Mouse (Mus musculus) embryonic stem cell, embryonic (primary cell): Measurements from ENCODE around the gene Ism2.

Experiments used
- CTCF ChIA-PET, 4 experiments: fragments of 300-600 bp in 2 of 4; fragments of 350-600 bp in 2 of 4; sonication (Branson Sonifier 250); formaldehyde crosslinking; loops; one replicate each; lab custom pipeline; 2022; ENCODE audit warnings: inconsistent platforms in 2 of 4; lab: Charles Lee
- POLR2A ChIA-PET, 4 experiments: fragments of 300-600 bp in 2 of 4; fragments of 350-600 bp in 2 of 4; sonication (Branson Sonifier 250); formaldehyde crosslinking; loops; one replicate each; lab custom pipeline; 2022; ENCODE audit warnings: antibody characterized with exemption in 4 of 4, inconsistent platforms in 1 of 4; lab: Charles Lee

Gene Ism2

DNA sequence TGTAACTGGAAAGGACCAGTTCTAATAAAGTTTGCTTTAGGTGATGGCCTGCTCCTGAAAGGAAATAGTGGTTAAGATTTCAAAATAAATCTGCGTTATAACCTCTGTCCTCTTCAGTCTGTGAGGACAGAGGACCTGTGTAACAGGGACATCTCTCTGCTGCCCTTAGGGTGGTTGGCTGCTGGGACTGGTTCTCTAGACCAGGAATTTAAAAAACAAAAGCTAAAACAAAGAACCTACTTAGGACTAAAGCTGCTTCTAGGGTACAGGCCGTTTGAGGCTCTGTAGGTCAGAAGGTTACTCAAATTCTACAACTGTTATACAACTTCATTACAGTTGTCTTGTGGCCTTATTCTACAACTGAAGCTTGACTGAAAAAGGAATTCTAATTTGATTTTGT, 13.6 kb upstream of the Ism2 start:
- ChIA-PET CTCF (interaction anchor here in 3 of 4 experiments (0.5 to 1.5 kb wide), 4 partner anchors 20 to 541 kb away, joined by 3 to 6 read pairs (median 4); no protein-coding TSS in a partner anchor), POLR2A (interaction anchor here (0.5 to 23.1 kb wide), 44 partner anchors 8 to 812 kb away, joined by 3 to 389 read pairs (median 6); partner anchors contain the start of genes Ahsa1 (in 1 of the 4), Gstz1 (in 1 of the 4), Irf2bpl (in 1 of the 4) and Pomt2 (in 1 of the 4))

DNA sequence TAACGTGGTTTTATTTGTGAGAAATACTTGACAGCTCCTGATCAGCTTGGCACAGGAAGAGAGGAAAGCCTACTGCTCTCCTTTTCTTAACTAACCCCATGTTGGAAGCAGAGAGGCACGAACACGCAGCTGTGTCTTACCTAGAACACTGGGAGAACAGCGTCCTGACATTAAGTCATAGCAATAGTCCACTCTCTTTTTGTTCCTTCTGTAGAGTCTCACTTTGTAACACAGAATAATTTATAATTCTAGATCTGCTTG, 7.0 kb upstream of the Ism2 start:
- CTCF ChIA-PET, result interaction anchor here in 2 of 4 experiments (0.8 to 1.5 kb wide), 2 partner anchors 26 to 37 kb away, joined by 3 read pairs; no protein-coding TSS in a partner anchor
- POLR2A ChIA-PET, result interaction anchor here in 3 of 4 experiments (1.3 to 23.1 kb wide), 8 partner anchors 9 to 39 kb away, joined by 4 to 389 read pairs (median 78); no protein-coding TSS in a partner anchor

DNA sequence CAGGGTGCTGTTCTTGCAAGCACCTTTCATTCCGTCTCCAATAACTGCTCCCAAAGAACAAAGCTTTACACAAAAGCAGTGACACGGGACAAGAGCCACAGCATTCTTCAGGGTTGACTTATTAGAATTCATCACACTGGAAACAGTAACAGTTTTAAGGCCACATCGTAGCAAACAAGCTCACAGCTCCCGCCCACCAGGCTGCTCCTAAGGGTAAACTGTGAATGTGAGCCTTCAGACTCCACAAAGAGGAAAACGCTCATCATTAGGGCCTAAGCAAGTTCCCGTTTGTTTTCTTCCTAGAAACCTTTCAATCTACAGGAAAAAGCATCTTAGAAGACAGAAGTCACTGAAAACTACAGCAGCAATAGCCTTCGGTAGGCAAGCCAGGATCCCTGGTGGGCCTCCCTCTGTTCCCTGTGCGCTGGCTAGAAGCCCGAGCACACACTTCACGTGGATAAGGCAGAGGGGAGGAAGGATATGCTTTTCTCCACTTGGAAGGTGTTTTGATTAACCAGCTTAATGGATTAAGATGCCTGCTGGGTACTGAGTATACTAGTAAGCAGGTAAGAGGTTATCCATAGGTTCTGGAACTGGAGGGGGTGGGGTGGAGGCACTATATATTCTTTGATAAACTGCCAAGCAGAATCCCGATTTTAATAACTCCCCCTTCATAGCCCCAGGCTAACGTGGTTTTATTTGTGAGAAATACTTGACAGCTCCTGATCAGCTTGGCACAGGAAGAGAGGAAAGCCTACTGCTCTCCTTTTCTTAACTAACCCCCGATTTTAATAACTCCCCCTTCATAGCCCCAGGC, 6.5 kb upstream of the Ism2 start:
- CTCF ChIA-PET, result interaction anchor here in 2 of 4 experiments (0.8 to 1.5 kb wide), 2 partner anchors 26 to 36 kb away, joined by 3 read pairs; no protein-coding TSS in a partner anchor
- POLR2A ChIA-PET, result interaction anchor here (0.5 to 23.1 kb wide), 18 partner anchors 10 to 107 kb away, joined by 3 to 389 read pairs (median 4); partner anchors contain the start of genes Ahsa1 (in 1 of the 4) and Vipas39 (in 1 of the 4)

DNA sequence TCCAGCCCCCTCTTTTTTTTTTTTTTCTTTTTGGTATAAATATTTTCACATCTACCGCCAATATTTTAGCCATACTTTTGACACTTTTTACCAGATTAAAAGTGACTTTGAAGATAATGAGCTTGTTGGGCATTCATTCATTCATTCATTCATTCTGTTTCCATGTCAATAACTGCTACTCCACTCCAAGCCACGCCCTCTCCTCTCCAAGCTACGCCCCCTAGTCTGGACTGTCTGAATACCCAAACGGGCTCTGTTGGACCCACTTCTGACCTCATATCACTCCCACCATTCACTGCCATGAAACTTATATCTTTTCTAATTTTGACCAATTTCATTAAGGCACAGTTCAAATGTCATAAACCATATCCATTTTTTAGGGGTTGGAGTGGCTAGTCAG, 1.7 kb upstream of the Ism2 start:
- CTCF ChIA-PET, result interaction anchor here (0.6 to 1.7 kb wide), 7 partner anchors 11 to 832 kb away, joined by 3 to 6 read pairs (median 5); partner anchors contain the start of genes Ahsa1 (in 1 of the 4) and Vipas39 (in 1 of the 4)
- POLR2A ChIA-PET, result interaction anchor here (0.5 to 23.1 kb wide), 33 partner anchors 8 to 849 kb away, joined by 3 to 389 read pairs (median 6); partner anchors contain the start of genes Ahsa1 (in 2 of the 4), Sptlc2 (in 2 of the 4), Pomt2 (in 1 of the 4) and Vipas39 (in 1 of the 4)

DNA sequence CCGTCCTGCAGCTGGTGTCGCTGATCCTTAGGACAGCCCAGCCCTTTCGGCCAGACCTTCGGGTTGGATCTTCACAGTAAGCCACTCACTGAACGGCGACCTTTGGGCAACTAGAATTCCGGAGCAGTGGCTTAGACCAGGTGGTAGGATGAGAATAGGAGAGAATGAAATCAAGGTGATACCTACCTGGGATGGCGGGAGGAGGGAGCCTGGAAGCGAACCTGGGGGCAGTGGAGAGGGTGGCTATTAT, 861 bp upstream of the Ism2 start:
- POLR2A ChIA-PET, result interaction anchor here (0.6 to 23.1 kb wide), 31 partner anchors 8 to 127 kb away, joined by 3 to 389 read pairs (median 6); partner anchors contain the start of genes Ahsa1 (in 2 of the 4), Sptlc2 (in 2 of the 4) and Vipas39 (in 1 of the 4)
- CTCF ChIA-PET, result interaction anchor here in 3 of 4 experiments (0.6 to 1.7 kb wide), 6 partner anchors 12 to 34 kb away, joined by 3 to 6 read pairs (median 5); partner anchors contain the start of genes Ahsa1 (in 1 of the 3) and Vipas39 (in 1 of the 3)

DNA sequence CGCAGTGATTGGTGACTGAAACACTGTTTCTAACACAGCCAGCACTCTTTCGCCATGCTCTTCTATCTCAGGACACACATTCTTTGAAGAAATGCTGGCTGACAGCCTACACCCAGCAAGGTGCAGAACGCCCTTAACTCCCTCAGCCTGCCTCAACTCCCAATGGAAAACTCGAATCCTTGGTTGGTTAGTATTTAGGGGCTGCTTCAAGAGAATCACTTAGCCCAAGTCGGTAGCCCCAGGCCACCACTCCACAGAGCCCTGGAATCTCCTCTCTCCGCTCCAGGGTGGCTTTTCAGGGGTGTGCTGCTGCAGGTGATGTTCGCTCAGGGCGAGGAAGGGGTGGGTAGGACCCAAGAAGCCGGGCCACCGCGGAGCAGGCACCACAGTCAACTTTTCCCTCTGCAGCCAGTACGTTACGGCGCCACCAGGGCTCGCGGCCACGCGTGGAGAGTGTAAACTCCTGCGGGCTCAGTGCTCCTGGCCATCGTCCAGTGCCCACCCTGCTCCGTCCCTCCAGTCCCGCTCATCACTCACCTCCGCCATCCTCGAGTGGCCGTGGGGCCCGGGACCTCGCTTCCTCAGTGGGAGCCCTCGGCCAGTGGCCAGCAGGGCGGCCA, 358 bp downstream of the Ism2 start:
- ChIA-PET POLR2A (interaction anchor here in 3 of 4 experiments (0.7 to 12.6 kb wide), 9 partner anchors 10 to 32 kb away, joined by 3 to 209 read pairs (median 4); partner anchors contain the start of gene Ahsa1 (in 1 of the 3)), CTCF (interaction anchor here in 1 of 4 experiments (0.6 kb wide), 1 partner anchor 79 kb away, joined by 4 read pairs; no protein-coding TSS in a partner anchor)

DNA sequence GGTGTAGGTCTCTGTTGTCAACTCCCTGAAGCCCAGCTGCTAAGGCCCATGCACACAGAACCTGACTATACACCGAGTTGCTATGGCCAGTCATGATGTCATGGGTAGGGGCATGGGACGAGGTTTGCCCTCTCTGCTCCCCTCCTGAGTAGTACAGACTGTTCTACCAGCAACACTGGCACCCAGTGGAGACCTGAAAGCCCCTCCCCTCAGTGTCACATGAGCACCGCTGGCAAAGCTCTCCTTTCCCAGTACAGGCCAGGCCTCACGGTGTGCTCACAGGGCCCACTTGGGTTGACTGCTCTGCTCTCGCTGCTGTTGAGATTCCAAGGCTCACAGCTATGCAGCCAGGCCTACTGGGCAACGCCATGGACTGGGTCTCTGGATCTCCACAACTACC, 5.6 kb downstream of the Ism2 start:
- CTCF ChIA-PET, result interaction anchor here in 3 of 4 experiments (0.8 to 1.4 kb wide), 7 partner anchors 10 to 241 kb away, joined by 3 to 5 read pairs (median 3); no protein-coding TSS in a partner anchor
- POLR2A ChIA-PET, result interaction anchor here (0.5 to 12.6 kb wide), 22 partner anchors 10 to 341 kb away, joined by 3 to 209 read pairs (median 4); partner anchors contain the start of genes Gstz1 (in 1 of the 4) and Pomt2 (in 1 of the 4)

DNA sequence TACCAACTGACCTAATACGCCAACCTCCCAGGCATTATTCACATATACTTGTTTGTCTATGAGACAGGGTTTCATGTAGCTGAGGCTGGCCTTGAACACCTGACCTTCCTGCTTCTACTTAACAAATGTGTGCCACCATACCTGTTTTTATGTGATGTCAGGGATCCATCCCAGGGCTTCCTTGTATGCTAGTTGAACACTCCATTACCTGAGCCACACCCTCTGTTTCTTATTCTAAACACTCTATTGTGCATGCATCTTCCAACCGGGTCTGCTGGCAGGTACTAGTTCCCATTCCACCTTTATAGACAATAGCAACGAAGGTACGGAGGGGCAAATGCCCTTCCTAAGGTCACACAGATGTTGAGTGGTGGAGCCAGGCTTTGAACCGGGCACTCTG, 10.4 kb downstream of the Ism2 start:
- POLR2A ChIA-PET, result interaction anchor here in 3 of 4 experiments (0.6 to 12.6 kb wide), 21 partner anchors 9 to 488 kb away, joined by 3 to 209 read pairs (median 5); partner anchors contain the start of genes Ahsa1 (in 1 of the 3) and Vipas39 (in 1 of the 3)
- CTCF ChIA-PET, result no interaction called here

DNA sequence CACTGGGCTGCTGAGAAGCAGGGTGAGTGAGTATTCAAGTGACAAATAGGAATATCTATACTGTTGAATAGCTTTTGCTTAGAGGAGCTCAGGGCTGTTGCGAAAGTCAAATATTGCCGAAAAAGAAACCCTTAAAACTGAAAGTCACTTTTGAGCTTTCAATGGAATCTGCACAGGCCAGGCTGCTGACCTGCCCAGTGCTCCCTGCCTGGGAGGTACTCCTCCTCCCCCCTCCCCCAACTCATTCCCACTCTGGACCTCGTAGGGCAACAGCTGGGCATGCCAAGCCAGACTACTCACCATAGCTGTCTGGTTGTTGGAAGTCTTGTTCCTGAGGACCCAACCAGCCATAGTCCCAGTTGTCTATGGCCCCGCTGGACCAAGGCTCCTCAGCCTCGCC, 14.8 kb downstream of the Ism2 start:
- ChIA-PET CTCF (interaction anchor here in 2 of 4 experiments (0.8 to 1.2 kb wide), 2 partner anchors 46 to 196 kb away, joined by 3 read pairs; no protein-coding TSS in a partner anchor), POLR2A (interaction anchor here (0.6 to 15.6 kb wide), 29 partner anchors 8 to 323 kb away, joined by 3 to 389 read pairs (median 4); partner anchors contain the start of genes Ahsa1 (in 3 of the 4) and Vipas39 (in 3 of the 4))

DNA sequence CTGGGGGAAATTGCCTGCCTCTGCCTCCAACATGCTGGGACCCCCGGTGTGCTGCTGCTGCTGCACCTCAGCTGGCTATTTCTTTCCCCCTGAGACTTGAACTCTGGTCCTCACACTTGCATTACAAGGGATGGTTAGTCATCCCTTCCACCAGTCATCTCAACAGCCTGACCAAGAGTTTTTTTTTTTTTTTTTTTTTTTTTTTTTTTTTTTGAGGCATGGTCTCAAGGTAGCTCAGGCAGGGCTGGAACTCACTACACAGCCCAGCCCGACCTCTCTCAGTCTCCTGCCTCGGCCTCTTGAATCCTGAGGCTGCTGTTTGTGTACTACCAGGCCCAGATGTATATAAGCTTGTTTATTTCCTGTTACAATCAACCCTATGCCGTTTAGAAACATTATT, 15.2 kb downstream of the Ism2 start:
- ChIA-PET POLR2A (interaction anchor here (0.6 to 15.6 kb wide), 40 partner anchors 8 to 341 kb away, joined by 3 to 389 read pairs (median 4); partner anchors contain the start of genes Ahsa1 (in 3 of the 4), Vipas39 (in 3 of the 4), Gstz1 (in 1 of the 4) and Pomt2 (in 1 of the 4)), CTCF (interaction anchor here in 2 of 4 experiments (0.7 to 1.2 kb wide), 7 partner anchors 9 to 282 kb away, joined by 3 to 5 read pairs (median 3); no protein-coding TSS in a partner anchor)

DNA sequence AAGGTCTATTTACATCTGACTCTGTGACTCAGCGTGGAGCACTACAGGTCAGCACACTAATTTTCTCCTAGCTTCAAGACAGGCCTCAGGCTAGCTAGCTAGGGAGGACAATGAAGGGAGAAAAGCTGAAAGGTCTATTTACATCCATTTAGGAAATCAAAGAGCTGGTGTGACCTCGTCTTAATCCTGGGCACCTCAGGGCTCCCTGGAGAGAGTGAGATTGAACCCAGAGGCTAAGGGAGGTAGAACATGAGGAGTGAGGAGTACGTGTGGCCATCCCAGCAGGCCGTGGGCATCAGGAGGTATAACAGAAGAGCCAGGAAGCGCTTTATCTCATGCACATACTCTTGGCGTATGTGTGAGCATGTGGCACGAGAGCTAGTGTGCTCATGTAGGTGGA, 15.8 kb downstream of the Ism2 start:
- ChIA-PET POLR2A (interaction anchor here (0.5 to 15.6 kb wide), 34 partner anchors 9 to 594 kb away, joined by 3 to 389 read pairs (median 5); partner anchors contain the start of genes Ahsa1 (in 3 of the 4), Vipas39 (in 3 of the 4), Gstz1 (in 1 of the 4) and Pomt2 (in 1 of the 4)), CTCF (interaction anchor here in 3 of 4 experiments (0.6 to 1.2 kb wide), 9 partner anchors 9 to 281 kb away, joined by 3 to 5 read pairs (median 3); no protein-coding TSS in a partner anchor)

DNA sequence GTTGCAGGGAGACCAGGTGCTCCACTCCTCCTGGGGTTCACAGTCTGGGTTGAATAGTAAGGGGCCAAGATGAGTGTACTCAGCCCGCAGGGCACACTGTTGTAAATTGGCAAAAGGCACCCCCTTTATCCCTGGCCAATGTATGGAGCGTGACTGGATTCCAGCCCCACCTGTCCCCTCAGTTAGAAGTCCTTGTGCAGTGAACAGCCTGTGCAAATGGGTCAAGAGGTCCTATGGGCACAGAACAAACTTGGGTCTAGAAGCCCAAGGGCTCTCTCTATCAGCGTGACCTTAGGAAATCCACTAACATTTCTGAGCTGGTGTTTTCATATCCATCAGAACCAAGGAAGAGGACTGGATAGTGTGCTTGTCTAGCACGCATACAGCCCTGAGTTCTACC, 16.8 kb downstream of the Ism2 start:
- ChIA-PET POLR2A (interaction anchor here (0.6 to 15.6 kb wide), 26 partner anchors 8 to 135 kb away, joined by 3 to 389 read pairs (median 9); partner anchors contain the start of genes Ahsa1 (in 2 of the 4), Vipas39 (in 2 of the 4), Gstz1 (in 1 of the 4) and Pomt2 (in 1 of the 4)), CTCF (interaction anchor here in 2 of 4 experiments (0.6 to 1.2 kb wide), 6 partner anchors 8 to 119 kb away, joined by 3 to 5 read pairs (median 3); no protein-coding TSS in a partner anchor)

DNA sequence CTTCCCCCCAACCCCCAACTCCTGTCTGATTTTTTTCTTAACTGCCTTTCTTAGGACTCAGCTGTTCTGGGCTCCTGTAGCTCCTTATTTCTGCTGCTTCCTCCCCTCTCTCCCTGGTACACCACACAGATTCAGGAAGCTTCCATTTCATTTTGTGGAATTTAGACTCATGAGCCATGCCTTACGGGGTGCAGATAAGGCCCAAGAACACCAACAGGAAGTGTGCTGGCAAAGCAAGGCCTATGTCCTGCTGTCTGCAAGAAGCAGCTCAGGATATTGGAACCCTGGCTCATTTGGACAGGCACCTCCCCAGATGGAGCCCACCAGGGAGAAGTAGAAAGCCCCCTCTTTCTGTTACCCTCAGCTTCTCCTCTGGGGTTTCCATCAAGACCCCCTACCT, 17.7 kb downstream of the Ism2 start:
- POLR2A ChIA-PET, result interaction anchor here in 3 of 4 experiments (0.5 to 15.6 kb wide), 22 partner anchors 8 to 581 kb away, joined by 3 to 389 read pairs (median 8); partner anchors contain the start of genes Ahsa1 (in 2 of the 3) and Vipas39 (in 2 of the 3)
- CTCF ChIA-PET, result interaction anchor here in 1 of 4 experiments (1.1 kb wide), 1 partner anchor 54 kb away, joined by 3 read pairs; no protein-coding TSS in a partner anchor

DNA sequence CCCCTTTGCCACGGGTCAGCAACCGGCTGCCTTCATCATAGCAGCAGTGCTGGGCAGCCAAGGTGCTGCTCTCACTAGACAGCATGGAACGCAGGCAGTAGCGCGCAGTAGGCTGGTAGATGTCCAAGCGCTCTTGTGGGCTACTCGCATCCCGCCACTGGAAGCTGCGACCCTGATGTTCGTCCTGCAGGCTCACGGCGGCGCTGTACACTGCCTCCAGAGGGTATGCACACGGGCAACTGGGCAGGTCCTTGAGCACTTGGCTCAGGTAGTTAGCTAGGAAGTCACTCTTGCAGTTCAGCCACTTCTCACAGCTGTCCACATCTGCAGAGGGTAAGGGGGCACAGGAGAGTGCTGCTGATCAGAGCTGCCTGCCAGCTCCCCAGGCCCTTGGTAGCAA, 19.6 kb downstream of the Ism2 start:
- ChIA-PET CTCF (interaction anchor here (0.6 to 2.9 kb wide), 34 partner anchors 10 to 475 kb away, joined by 3 to 23 read pairs (median 4); partner anchors contain the start of genes Ahsa1 (in 1 of the 4) and Vipas39 (in 1 of the 4)), POLR2A (interaction anchor here in 3 of 4 experiments (0.6 to 15.6 kb wide), 51 partner anchors 8 to 590 kb away, joined by 3 to 389 read pairs (median 5); partner anchors contain the start of genes Ahsa1 (in 3 of the 3), Pomt2 (in 3 of the 3), Vipas39 (in 3 of the 3) and Sptlc2 (in 2 of the 3))

DNA sequence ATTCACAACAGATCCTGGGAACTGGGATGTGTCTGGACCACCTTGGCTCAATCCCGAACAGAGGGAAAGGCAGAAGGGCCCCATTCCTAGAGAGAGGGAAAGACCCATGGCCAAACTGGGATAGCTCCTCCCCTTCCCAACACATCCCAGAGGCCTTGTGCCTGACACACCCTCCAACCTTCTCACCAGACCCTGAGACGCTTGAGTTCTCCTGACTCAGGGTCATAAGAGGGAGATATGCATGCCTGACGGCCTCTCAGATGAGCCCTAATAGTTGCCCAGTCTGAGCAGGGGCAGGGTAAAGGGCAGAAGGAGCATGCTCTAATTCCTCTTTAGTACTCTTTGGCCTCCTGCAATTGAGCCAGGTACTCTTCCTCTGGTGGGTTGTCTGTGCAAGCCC, 20.2 kb downstream of the Ism2 start:
- ChIA-PET POLR2A (interaction anchor here (0.7 to 15.6 kb wide), 55 partner anchors 9 to 590 kb away, joined by 3 to 389 read pairs (median 5); partner anchors contain the start of genes Ahsa1 (in 4 of the 4), Vipas39 (in 4 of the 4), Pomt2 (in 3 of the 4) and Sptlc2 (in 2 of the 4)), CTCF (interaction anchor here (0.7 to 2.9 kb wide), 24 partner anchors 10 to 454 kb away, joined by 3 to 23 read pairs (median 4); partner anchors contain the start of genes Ahsa1 (in 1 of the 4) and Vipas39 (in 1 of the 4))

DNA sequence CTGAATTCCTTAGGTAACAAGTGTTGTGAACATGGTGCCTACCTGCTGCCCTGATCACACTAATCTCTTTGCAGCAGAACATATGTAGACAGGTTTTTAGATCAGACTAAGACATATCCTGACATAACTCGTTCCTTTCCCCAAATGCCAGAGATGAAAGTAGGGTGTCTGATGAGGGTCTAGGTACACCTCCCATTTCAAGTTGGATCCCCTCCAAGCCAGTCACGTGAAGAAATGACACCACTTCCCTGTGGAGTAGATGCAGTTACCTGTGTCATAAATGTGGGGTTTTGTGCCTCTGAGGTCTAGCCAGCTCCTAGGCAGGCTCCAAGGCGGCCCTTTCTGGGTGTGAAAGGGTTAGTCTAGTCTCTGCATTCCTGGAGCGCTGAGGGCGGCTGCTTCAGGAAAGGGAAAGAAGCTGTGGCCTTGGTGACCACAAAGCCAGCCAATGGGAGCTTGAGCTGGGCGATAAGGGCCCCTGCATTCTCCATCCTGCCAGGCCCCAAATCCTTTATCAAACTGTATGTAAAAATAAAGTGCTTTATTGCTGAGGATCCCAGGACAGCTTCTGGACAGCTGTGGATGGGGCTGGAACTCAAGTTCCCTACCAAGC, 21.3 kb downstream of the Ism2 start:
- ChIA-PET CTCF (interaction anchor here (0.5 to 2.9 kb wide), 7 partner anchors 12 to 96 kb away, joined by 3 to 23 read pairs (median 4); partner anchors contain the start of genes Ahsa1 (in 2 of the 4) and Vipas39 (in 2 of the 4)), POLR2A (interaction anchor here (0.6 to 15.6 kb wide), 44 partner anchors 10 to 1364 kb away, joined by 3 to 389 read pairs (median 6); partner anchors contain the start of genes Ahsa1 (in 3 of the 4), Pomt2 (in 3 of the 4), Vipas39 (in 3 of the 4) and Gstz1 (in 1 of the 4))
